Mouse (Mus musculus) small intestine, adult 2 months (tissue): ENCODE measurements at regions not wholly inside any gene's neighbourhood (a gene's known extent, or its start where the extent isn't known, plus 50 kb on each side); places are given as distances from the start of the nearest gene placed in this dataset.

Experiments
- CTCF ChIP-seq: fragments of 200-500 bp; IDR thresholded peaks from 2 replicates; pipeline ENCODE4 v1.5.1; 2012; ENCODE audit warnings: low read depth, mild to moderate bottlenecking, control low read depth, inconsistent platforms, low read length, moderate library complexity, mixed read lengths; ENCODE audit not compliant: insufficient replicate concordance, insufficient read length; ENCODE audit errors: extremely low read depth
- POLR2A ChIP-seq: fragments of 200-500 bp; IDR thresholded peaks from 2 replicates; pipeline ENCODE4 v1.6.1; 2012; ENCODE audit warnings: low read depth, mild to moderate bottlenecking, control low read depth, inconsistent platforms, low read length, moderate library complexity

- TF ChIP-seq CTCF (no peak), POLR2A (no peak)
Measured at GRCm38 (mm10) chr8:10779636-10780035, 228.6 kb downstream of the Irs2 start.
